Mouse (Mus musculus): Measurements from ENCODE around the gene Lfng. TPM values are rescaled to one million over a fixed set of nuclear protein-coding genes. Genes with fewer than 3 reads are reported as not detected.

Lfng gene
- total and polyA plus RNA-seq, 3 experiments = not detected

- H3K27me3 ChIP-seq (replicated peaks) = peaks cover 61% of the 10 kb centered on the region
- no peak overlapping the region for H3K4me3 ChIP-seq (replicated peaks in 1 of 3; ENCODE audit: low read depth in 2 of 3, low read length in 2 of 3, poor library complexity in 1 of 3)
- in situ Hi-C loops (cut with MboI; ENCODE audit: low pct_ligation_motif_present, low pct_unique_long_range_greater_than_20kb, low sequenced_read_pairs) = no loop called here
- DNase-seq (ENCODE audit: extremely low read depth) = no peak
- H3K27ac ChIP-seq (ENCODE audit: insufficient read depth, low read depth) = no peak overlapping the region
- H3K79me2 ChIP-seq (replicated peaks; ENCODE audit: control insufficient read depth, extremely low read depth, insufficient read depth, poor library complexity, severe bottlenecking) = no peaks in the 10 kb centered on the region
- no peak overlapping the region for H3K9ac ChIP-seq (ENCODE audit: insufficient read depth, low read depth)
- TF ChIP-seq ZC3H11A (IDR thresholded peaks at IDR 0.05; ENCODE audit: low read depth, low read length) = no peak
- TF ChIP-seq MAX (IDR thresholded peaks at IDR 0.05; ENCODE audit: low read length) = no peak
- TF ChIP-seq ZNF384 (IDR thresholded peaks at IDR 0.05; ENCODE audit: low read depth, low read length) = no peak
- TF ChIP-seq BHLHE40 (IDR thresholded peaks at IDR 0.05; ENCODE audit: low read depth, low read length) = no peak
- no peak for TF ChIP-seq CTCF (conservative IDR thresholded peaks at IDR 0.05 in 1 of 2, IDR thresholded peaks at IDR 0.05 in 1 of 2; ENCODE audit: low read depth in 2 of 2, low read length in 2 of 2)
- TF ChIP-seq JUND (conservative IDR thresholded peaks at IDR 0.05; ENCODE audit: low read depth, low read length) = no peak
- no peak for TF ChIP-seq ZKSCAN1 (IDR thresholded peaks at IDR 0.05; ENCODE audit: borderline replicate concordance, low read depth, low read length)
- no peak for TF ChIP-seq EP300 (IDR thresholded peaks at IDR 0.05; ENCODE audit: low read length)
- TF ChIP-seq JUN (IDR thresholded peaks at IDR 0.05; ENCODE audit: insufficient read depth, low read depth, low read length) = no peak
- no peak for TF ChIP-seq RAD21 (IDR thresholded peaks at IDR 0.05; ENCODE audit: low read depth, low read length)
- no peak for TF ChIP-seq SIN3A (IDR thresholded peaks at IDR 0.05; ENCODE audit: low read length)
- TF ChIP-seq CHD1 (IDR thresholded peaks at IDR 0.05; ENCODE audit: low read depth, low read length) = no peak
- no peak for TF ChIP-seq MYC (IDR thresholded peaks at IDR 0.05; ENCODE audit: low read depth, low read length)
- TF ChIP-seq POLR2AphosphoS2 (IDR thresholded peaks at IDR 0.05; ENCODE audit: low read depth, low read length) = no peak
- TF ChIP-seq POLR2A (IDR thresholded peaks at IDR 0.05; ENCODE audit: low read depth, low read length) = no peak
- TF ChIP-seq IRF4 (IDR thresholded peaks at IDR 0.05; ENCODE audit: low read depth, low read length) = no peak
- no peak overlapping the region for H3K4me2 ChIP-seq (ENCODE audit: insufficient read depth, low read depth, poor library complexity, severe bottlenecking)
- H3K36me3 ChIP-seq (replicated peaks in 1 of 2; ENCODE audit: control insufficient read depth in 1 of 2, insufficient read depth in 1 of 2, low read length in 1 of 2) = no peaks in the 10 kb centered on the region
- H3K4me1 ChIP-seq (ENCODE audit: control insufficient read depth in 1 of 2, insufficient read depth in 2 of 2) = peaks cover 0 to 19% of the 10 kb centered on the region in 2 experiments; a peak in 2 of 4 replicates
- H3K9me3 ChIP-seq (replicated peaks; ENCODE audit: low read length) = no peaks in the 10 kb centered on the region
- dilution Hi-C loops (cut with MboI; ENCODE audit: extremely low pct_ligation_motif_present, extremely low pct_unique_long_range_greater_than_20kb, low sequenced_read_pairs) = no loop called here
Observed at GRCm38 (mm10) chr5:140583732-140584368, 23.3 kb upstream of the Lfng start.

GRCm38 (mm10) chr5:140589082-140589774 lies 17.9 kb upstream of the Lfng start:
- Histone ChIP-seq H3K4me3 (replicated peaks in 1 of 3; ENCODE audit: low read depth in 2 of 3, low read length in 2 of 3, poor library complexity in 1 of 3) (no peak overlapping the region), H3K4me2 (ENCODE audit: insufficient read depth, low read depth, poor library complexity, severe bottlenecking) (no peak overlapping the region), H3K27me3 (replicated peaks) (peaks cover 71% of the 10 kb centered on the region), H3K27ac (ENCODE audit: insufficient read depth, low read depth) (no peak overlapping the region), H3K9me3 (replicated peaks; ENCODE audit: low read length) (no peaks in the 10 kb centered on the region), H3K36me3 (replicated peaks in 1 of 2; ENCODE audit: control insufficient read depth in 1 of 2, insufficient read depth in 1 of 2, low read length in 1 of 2) (no peaks in the 10 kb centered on the region), H3K79me2 (replicated peaks; ENCODE audit: control insufficient read depth, extremely low read depth, insufficient read depth, poor library complexity, severe bottlenecking) (no peaks in the 10 kb centered on the region), H3K4me1 (ENCODE audit: control insufficient read depth in 1 of 2, insufficient read depth in 2 of 2) (no peaks in the 10 kb centered on the region), H3K9ac (ENCODE audit: insufficient read depth, low read depth) (no peak overlapping the region)
- in situ Hi-C loops (cut with MboI; ENCODE audit: low pct_ligation_motif_present, low pct_unique_long_range_greater_than_20kb, low sequenced_read_pairs) = no loop called here
- TF ChIP-seq USF2 (conservative IDR thresholded peaks at IDR 0.05; ENCODE audit: low read depth, low read length) (no peak), ETS1 (conservative IDR thresholded peaks at IDR 0.05; ENCODE audit: low read depth, low read length) (no peak), USF1 (IDR thresholded peaks at IDR 0.05; ENCODE audit: low read depth, low read length) (no peak), JUND (conservative IDR thresholded peaks at IDR 0.05; ENCODE audit: low read depth, low read length) (no peak), TBP (conservative IDR thresholded peaks at IDR 0.05; ENCODE audit: low read depth, low read length) (no peak)
- no peak for DNase-seq (ENCODE audit: extremely low read depth)
- dilution Hi-C loops (cut with MboI; ENCODE audit: extremely low pct_ligation_motif_present, extremely low pct_unique_long_range_greater_than_20kb, low sequenced_read_pairs) = no loop called here

Data from CH12.LX (cell line).